Mouse (Mus musculus) cortical plate, adult 2 months (tissue): ENCODE data around the gene Lcorl.

Source experiments
- CTCF ChIP-seq: fragments of 200-500 bp; IDR thresholded peaks from 2 replicates; pipeline ENCODE4 v1.5.1; 2011; ENCODE audit warnings: mild to moderate bottlenecking, control low read depth, low read length; ENCODE audit not compliant: insufficient read depth; ENCODE audit errors: extremely low read depth
- POLR2A ChIP-seq: fragments of 200-500 bp; IDR thresholded peaks from 2 replicates; pipeline ENCODE4 v1.6.1; 2011; ENCODE audit warnings: mild to moderate bottlenecking, low read length, control low read depth; ENCODE audit not compliant: insufficient read depth; ENCODE audit errors: extremely low read depth

- TF ChIP-seq CTCF, result no peak
- no peak for TF ChIP-seq POLR2A
Observed at GRCm38 (mm10) chr5:45679955-45680354, 177.5 kb downstream of the Lcorl start.
